Mouse (Mus musculus) retina, embryonic 14.5 days (tissue): ENCODE data around the gene Gon7.

Experiments
- DNase-seq: peaks from one replicate; pipeline ENCODE4 v3.0.0-alpha.2; 2015; ENCODE audit warnings: low spot score

Gon7 gene

DNA sequence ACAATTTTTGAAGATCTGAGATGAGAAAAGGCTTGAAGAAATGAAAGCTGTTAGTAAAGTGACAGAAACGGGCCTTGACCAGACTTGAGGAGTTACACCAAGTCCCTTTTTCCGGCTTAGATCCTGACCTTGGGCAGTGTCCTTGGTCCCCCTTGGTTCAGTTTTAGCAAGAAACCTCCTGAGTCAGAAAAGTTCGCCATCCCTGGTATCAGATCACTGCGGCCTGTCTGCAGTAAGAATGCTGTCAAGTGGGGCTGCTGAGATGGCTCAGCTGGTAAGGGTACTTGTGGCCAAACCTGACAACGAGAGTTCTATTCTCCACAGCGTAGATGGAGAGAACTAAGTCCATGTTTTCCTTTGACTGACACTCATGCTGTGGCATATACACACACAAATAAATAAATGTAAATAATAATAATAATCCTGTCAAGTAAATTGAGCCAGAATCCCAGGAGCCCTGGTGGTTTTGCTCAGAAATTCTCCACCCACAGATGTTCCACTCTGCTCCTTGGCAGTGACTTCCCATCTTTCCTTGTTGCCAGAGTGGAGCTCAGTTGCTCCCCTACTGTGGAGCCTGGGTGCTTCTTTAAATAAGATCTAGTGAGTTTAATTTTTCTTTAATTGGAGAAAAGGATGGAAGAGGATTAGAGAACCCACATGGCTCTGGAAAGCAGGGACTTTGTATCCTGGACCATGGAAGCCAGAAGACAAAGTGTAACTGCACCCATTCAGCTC lies 51.5 kb downstream of the Gon7 start:
- DNase-seq: no peak

DNA sequence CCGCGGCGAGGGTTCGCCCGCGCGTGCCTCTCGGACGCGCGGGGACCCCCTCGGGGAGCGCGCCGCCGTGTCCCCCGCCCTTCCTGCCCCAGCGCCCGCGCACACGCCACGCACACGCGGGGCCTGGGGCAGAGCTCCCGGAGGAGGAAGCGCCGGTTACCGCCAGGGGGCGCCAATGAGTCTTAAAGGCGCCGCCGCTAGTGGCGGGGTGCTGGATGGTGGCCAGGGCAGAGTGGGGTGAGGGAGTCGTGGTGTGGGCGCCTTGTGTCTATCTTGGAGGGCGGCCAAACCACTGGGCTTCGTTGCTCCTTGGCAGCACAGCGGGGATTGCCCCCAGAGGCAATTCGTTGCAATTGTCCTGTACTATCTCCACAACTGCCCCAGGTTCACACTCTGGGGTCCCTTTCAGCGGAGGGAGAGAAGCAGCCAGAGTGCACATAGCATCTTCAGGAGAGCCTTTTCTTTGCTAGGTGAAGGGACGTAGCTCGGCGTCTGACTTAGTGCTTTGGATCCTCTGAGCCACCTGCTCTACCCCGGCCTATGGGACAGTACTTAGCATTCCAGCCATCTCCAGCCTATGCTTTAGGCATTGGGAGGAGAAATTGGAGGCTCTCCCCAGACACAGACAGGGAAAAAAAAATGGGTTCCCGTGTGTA lies 52.3 kb downstream of the Gon7 start:
- peak; percentile 93 for DNase-seq

DNA sequence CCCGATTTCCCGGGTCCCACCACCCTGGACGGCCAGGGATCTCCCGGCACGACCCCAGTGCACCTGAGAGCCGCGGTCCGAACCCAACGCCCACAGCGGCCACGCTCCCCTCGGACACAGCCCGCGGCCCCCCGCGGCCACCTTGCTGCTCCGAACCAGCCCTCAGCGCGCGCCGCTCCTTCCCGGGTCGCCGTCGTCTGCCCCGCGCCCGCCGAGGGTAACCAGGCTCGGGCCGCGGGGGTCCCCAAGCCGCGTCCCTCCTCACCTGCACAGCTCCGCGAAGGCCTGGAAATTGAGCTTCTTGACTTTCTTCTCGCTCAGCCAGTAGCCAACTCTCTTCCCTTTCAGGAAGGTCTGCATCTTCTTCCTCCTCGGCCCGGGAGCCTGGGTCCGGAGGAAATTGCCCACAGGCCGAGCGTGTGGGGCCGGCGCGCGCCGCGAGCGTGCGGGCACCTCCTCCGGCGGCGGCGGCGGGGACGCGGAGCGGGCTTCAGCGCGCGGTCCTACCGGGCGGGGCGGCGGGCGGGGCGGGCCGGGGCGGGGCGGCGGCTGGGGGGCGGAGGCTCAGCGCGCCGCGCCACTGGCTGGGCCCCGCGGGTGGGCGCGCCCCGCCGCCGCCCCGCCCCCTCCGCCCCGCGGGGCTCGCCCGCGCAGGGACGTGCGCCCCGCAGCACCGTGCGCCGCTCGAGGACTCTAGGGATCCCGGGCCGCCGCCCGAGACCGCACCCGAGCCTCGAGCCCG lies 53.0 kb downstream of the Gon7 start, which contains the start of gene Itpk1:
TSS of gene Itpk1 (minus strand) at position 474 of the 742 bp plus-strand sequence.
- DNase-seq: peak; percentile 68

DNA sequence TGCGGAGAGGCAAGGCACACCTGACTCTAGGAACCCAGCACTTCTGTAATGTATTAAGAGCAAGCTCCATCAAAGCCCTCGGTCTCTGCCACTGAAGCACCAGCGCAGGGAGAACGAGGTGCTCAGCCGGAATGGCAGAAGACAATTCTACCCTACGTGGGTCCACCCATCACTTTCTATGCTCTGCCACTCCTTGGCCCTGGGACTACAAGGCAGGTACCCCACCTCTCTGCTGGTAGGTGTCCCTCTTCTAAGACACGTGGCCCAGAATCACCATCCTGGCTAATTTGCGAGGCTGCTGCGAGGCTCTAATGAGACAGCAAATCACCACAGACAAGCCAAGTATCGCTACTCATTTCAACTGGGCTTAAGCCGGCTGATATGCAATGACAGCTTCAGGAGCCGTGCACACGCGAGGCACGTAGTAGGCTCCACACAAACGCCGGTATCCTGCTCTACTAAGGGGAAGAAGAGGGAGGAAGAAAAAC lies 53.6 kb downstream of the Gon7 start:
- peak; percentile 47 for DNase-seq

DNA sequence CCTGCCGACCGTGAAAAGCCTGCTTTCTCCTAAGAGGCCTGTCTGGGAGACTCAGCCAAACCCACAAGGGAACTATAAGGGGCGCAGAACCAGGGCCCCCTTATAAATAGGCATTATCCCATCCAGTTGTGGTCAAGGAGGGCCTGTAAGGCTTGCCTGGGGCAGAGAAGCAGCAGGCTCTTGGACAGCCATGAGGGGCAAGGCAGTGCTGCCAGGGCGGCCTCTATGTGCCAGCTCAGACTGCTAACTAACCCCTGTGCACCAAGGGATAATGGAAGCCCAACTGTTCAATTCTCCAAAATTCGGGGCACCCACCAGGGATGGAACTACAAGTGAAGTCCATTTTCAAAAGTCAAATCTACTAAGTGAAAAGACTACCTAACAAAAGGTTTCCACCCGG lies 54.2 kb downstream of the Gon7 start:
- DNase-seq: no peak
